In the genomic region with DNA sequence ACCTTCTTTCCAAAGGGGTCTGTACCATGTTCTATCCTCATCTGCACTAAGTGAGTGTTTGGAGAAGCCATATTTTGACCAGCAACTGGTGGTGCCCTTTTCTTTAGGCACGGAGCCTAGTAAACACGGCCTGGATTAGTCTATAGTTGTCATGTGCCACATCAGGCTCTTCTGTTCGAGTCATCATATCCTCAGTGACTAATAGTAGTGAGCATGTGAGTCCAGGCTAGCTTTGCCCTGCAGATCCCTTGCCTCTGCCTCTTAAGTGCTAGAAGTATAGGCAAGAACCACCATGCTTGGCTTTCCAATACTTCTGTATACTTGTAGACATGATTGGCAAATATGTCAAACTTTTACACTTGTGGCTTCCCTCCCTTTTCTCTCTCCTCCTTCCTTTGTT, we compare ENCODE assay signal across 15 mouse cellular contexts.
"Had no signal": no experiment of that assay in that cellular context is flagged by ENCODE, and none has a peak within 500 bp of the region (broad histone marks: within the 10 kb centered on the region; RNA-seq: fewer than 3 reads in every experiment).

No protein-coding gene starts in this region.

- H3K4me2 ChIP-seq: liver, embryonic 15.5 days; lung, embryonic 15.5 days; midbrain, embryonic 12.5 days; neural tube, embryonic 12.5 days had no signal

- H3K4me3 ChIP-seq: liver, embryonic 15.5 days; lung, embryonic 15.5 days; megakaryocyte, embryonic 14.5 days; midbrain, embryonic 12.5 days; neural tube, embryonic 12.5 days had no signal

- ATAC-seq: liver, postnatal 0 days; lung, postnatal 0 days had no signal

- H3K9ac ChIP-seq: liver, embryonic 15.5 days; liver, postnatal 0 days; lung, embryonic 15.5 days; midbrain, embryonic 12.5 days; neural tube, embryonic 12.5 days had no signal

- H3K27ac ChIP-seq: liver, embryonic 15.5 days; lung, embryonic 15.5 days; midbrain, embryonic 12.5 days; neural tube, embryonic 12.5 days had no signal

- H3K4me1 ChIP-seq: liver, embryonic 15.5 days; lung, embryonic 15.5 days; megakaryocyte, embryonic 14.5 days; midbrain, embryonic 12.5 days; neural tube, embryonic 12.5 days had no signal

- H3K27me3 ChIP-seq: liver, embryonic 15.5 days; lung, embryonic 15.5 days; megakaryocyte, embryonic 14.5 days; midbrain, embryonic 12.5 days; neural tube, embryonic 12.5 days had no signal

- DNase-seq: liver, postnatal 0 days; lung, adult 2 months; lung, postnatal 14 days; lung, postnatal 36 days; midbrain, embryonic 14.5 days; right cerebral cortex, postnatal 14 days; thymus, adult 18-20 months; thymus, postnatal 14 days; thymus, postnatal 36 days had no signal

- H3K9me3 ChIP-seq: liver, embryonic 15.5 days; lung, embryonic 15.5 days; megakaryocyte, embryonic 14.5 days; midbrain, embryonic 12.5 days; neural tube, embryonic 12.5 days had no signal
